Mouse (Mus musculus): ENCODE measurements around the gene Prdx4.
A peak's percentile ranks its signal among the peaks of the same experiment; 100 is the strongest.

DNA sequence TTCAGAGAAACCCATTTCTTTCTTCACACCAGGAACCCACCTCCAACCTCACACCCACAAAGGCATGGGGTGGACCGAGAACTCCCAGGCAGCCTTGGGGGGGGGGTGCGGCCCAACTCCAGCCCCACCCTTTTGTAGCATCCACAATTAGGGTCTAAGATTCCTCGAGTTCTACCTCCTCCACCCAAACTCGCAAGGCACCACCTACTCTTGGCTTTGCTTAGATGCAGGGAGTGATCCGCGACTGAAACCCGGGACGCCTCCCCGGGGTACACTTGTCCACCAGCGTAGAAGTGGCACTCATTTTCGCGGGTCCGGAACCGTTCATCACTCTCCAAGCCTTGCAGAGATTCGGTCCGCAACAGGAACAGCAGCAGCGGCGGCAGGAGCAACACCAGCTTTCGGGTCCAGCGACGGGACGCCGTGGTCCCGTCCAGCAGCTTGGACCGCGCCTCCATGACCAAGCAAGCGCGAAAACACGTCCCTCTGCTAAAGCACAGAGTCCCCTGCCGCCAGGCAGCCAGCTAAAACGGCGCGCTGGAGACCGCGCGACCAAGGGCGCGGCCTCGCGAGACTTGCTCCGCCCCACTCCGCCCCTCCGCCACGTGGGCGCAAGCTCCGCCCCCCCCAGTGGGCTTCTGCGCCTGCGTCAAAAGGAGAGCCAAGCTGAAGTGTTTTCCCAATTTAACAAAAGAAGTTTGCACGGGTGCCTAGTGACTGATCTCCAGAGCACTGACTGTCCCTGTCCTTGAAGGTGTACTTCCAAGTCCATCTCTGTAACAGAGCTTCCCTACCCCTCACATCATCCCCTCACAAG, 2.4 kb downstream of the Prdx4 start:
- TF ChIP-seq MAFK (IDR thresholded peaks at IDR 0.05; ENCODE audit: insufficient read depth, low read depth, low read length): no peak
- no peak for TF ChIP-seq HCFC1 (IDR thresholded peaks at IDR 0.05; ENCODE audit: borderline replicate concordance, insufficient read depth, low read length)
- peak; percentile 90 for TF ChIP-seq CHD2 (IDR thresholded peaks at IDR 0.05; ENCODE audit: low read depth, low read length)
